Mouse (Mus musculus): ENCODE measurements around the gene Wnt7b. TPM values are rescaled to one million over a fixed set of nuclear protein-coding genes. Genes with fewer than 3 reads are reported as not detected.

Wnt7b gene
- polyA plus RNA-seq (2012; rRNA removed): 0.12 and 0.15 TPM in 2 replicates

DNA sequence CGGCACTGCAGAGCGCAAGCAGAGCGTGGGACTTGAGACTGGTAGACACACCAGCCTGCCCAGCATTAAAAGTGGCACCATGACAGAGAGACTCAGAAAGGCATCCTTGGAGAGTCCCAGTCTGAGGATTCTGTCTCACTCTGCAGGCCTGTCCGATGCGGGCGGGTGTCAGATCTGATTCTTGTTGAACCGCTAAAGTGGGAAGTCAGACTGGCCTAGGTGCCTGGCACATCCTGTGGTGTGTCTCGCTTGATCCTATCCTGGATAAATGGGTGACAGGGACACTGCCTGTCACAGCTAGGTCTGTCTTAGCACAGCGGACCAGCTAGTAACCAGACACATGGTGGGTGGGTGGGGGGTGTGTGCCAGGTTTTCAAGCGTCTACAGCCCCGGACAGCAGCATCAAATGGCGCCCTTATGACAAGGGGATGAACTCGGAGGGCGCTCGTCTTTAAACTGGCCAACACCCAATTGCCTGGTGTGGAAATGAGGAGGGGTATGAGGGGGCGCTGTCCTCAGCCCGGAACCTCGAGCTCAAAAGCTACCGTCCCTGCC is at the start of gene Wnt7b:
Gene Wnt7b (minus strand): TSS at position 118 of the 555 bp plus-strand sequence.

DNA sequence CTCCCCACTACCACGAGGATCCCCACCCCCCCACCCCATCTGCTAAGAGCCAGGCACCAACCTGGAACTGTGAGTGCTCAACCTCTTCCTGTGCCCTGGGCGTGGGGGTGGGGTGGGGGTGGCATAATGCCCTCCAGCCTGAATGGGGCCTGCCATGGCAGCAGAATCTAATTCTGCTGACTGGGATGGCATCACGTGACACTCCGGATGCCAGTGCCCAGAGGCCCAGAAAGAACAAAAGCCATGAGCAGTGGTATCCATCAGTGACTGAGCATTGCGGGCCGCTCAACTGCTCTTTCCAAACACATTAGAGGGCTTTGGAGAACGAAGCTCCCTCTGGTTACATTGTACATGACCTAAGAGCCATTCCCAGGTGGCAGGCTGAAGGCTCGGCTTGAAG is 79.1 kb downstream of the Wnt7b start, which contains the start of gene 7530416G11Rik:
Gene 7530416G11Rik (minus strand): TSS at position 101 of the 400 bp plus-strand sequence.

Other genes with a start within 250 kb of the Wnt7b start
- 33.4 and 42.4 TPM in 2 replicates for gene Atxn10, start 246.2 kb downstream of the Wnt7b start, polyA plus RNA-seq (2012; rRNA removed)
- gene 7530416G11Rik, start 79.2 kb downstream of the Wnt7b start, polyA plus RNA-seq (2012; rRNA removed): not detected in 2 replicates
- 3.8 and 7.3 TPM in 2 replicates for gene Ppara, start 152.5 kb upstream of the Wnt7b start, polyA plus RNA-seq (2012; rRNA removed)
- 50.7 and 57.0 TPM in 2 replicates for gene Cdpf1, start 229.2 kb upstream of the Wnt7b start, polyA plus RNA-seq (2012; rRNA removed)
- 0.74 and 0.79 TPM in 2 replicates for gene Pkdrej, start 239.3 kb upstream of the Wnt7b start, polyA plus RNA-seq (2012; rRNA removed)
- 19.5 and 19.9 TPM in 2 replicates for gene Ttc38, start 249.8 kb upstream of the Wnt7b start, polyA plus RNA-seq (2012; rRNA removed)

Data from colon, adult 2 months (tissue).